Mouse (Mus musculus) 3134 (cell line): ENCODE data around the gene Armcx5.
"Not testable (repeated sequence)": the region's sequence is repeated elsewhere in the genome, so short reads cannot be mapped to it uniquely, and the experiment has no call there.

ENCODE experiments used
- DNase-seq: peaks from one replicate; pipeline ENCODE4 v3.0.0-alpha.2; 2011; ENCODE audit warnings: low spot score; ENCODE audit not compliant: insufficient read length; ENCODE audit errors: extremely low read depth

The Armcx5 gene

GRCm38 (mm10) chrX:135742304-135743055 is at the start of gene Armcx5, which contains the start of gene Gprasp1:
Gene Armcx5 (plus strand): TSS chrX:135742733.
Gene Gprasp1 (plus strand): TSS chrX:135742733.
- DNase-seq: peak; percentile 83

- DNase-seq: peak; percentile 16
These were observed 48.9 kb upstream of the Armcx5 start, which contains the start of gene Tcp11x2 for GRCm38 (mm10) chrX:135693633-135694032. Gene Tcp11x2 (minus strand): TSS chrX:135693790.

GRCm38 (mm10) chrX:135703111-135703510 is 39.4 kb upstream of the Armcx5 start:
- no peak for DNase-seq

- DNase-seq: no peak
These were observed 38.2 kb upstream of the Armcx5 start for GRCm38 (mm10) chrX:135704349-135704748.

- no peak for DNase-seq
These were observed 29.7 kb upstream of the Armcx5 start for GRCm38 (mm10) chrX:135712845-135713244.

- no peak for DNase-seq
These were observed 17.4 kb upstream of the Armcx5 start, which contains the start of gene Tmsb15a for GRCm38 (mm10) chrX:135725161-135725560. Gene Tmsb15a (minus strand): TSS chrX:135725261.

- DNase-seq: no peak
These were observed 3.6 kb upstream of the Armcx5 start for GRCm38 (mm10) chrX:135738730-135739520.

GRCm38 (mm10) chrX:135743056-135743355 is 473 bp downstream of the Armcx5 start:
- no peak for DNase-seq

- not testable (repeated sequence) for DNase-seq
These were observed 2.8 kb downstream of the Armcx5 start for GRCm38 (mm10) chrX:135745376-135745775.

- no peak for DNase-seq
These were observed 10.3 kb downstream of the Armcx5 start for GRCm38 (mm10) chrX:135752832-135753231.

- no peak for DNase-seq
These were observed 19.2 kb downstream of the Armcx5 start for GRCm38 (mm10) chrX:135761707-135762106.

GRCm38 (mm10) chrX:135768043-135768548 is 25.6 kb downstream of the Armcx5 start:
- DNase-seq: no peak

- no peak for DNase-seq
These were observed 26.0 kb downstream of the Armcx5 start for GRCm38 (mm10) chrX:135768565-135768964.

GRCm38 (mm10) chrX:135791536-135791935 is 49.0 kb downstream of the Armcx5 start:
- DNase-seq: no peak

GRCm38 (mm10) chrX:135792326-135792725 is 49.8 kb downstream of the Armcx5 start:
- DNase-seq: no peak

- DNase-seq: not testable (repeated sequence)
These were observed 53.2 kb downstream of the Armcx5 start for GRCm38 (mm10) chrX:135795591-135796304.

- DNase-seq: not testable (repeated sequence)
These were observed 54.0 kb downstream of the Armcx5 start for GRCm38 (mm10) chrX:135796305-135797211.
